Mouse (Mus musculus) thymus, postnatal 4 days (tissue): ENCODE measurements at regions not wholly inside any gene's neighbourhood (a gene's known extent, or its start where the extent isn't known, plus 50 kb on each side); places are given as distances from the start of the nearest gene placed in this dataset.

Source experiments
- DNase-seq: peaks from one replicate; pipeline ENCODE4 v3.0.0; 2021

GRCm38 (mm10) chr1:90289732-90290215, 86.0 kb downstream of the Ackr3 start:
- DNase-seq, result no peak

DNA sequence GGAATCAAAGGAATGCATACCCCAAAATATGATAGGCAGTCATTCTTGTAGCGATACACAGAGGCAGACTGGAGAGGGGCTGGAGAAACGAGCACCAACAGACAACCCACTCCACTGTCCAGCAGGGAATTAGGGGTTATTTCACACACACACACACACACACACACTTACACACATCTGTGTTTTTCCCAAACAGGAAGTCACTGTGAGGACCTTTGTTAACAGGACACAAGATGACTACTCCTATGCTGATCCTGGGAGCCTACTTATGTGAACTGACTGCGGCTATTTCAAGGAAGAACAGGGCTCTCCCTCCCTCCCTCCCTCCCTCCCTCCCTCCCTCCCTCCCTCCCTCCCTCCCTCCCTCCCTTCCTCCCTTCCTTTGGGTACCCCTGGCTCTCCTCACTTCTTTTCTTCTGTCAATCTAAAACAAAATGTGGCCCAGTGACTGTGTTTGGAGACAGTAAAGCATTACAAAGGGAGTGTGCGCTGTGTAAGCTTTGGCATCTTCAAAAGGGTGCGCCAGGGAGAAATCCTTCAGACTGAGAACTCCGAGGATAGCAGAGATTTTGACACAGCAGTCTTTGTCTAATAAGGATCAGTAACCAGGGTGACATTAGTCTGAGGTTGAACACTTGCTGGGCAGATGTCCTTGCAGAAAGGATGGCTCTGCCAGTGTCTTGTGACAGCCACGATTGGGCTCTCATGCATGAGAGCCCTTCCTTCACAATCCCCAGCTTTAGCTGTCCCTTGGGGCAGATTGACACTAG, 86.8 kb downstream of the Ackr3 start:
- no peak for DNase-seq

DNA sequence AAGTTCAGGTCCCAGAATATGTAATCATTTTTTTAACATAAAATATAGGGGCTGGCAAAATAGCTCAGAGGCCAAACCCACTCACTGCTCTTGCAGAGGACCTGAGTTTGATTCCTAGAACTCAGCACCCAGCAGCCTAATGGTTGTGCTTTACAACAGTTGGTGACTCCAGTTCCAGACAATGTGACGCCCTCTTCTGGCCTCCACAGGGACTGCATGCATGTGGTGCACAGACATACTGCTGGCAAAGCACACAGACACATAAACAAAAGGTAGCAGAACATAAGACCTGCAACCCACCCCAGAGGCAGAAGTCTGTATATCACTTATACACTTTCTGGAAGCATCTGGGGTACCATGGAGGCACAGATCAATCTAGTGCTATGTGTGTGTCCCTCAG, 87.5 kb downstream of the Ackr3 start:
- DNase-seq, result no peak

DNA sequence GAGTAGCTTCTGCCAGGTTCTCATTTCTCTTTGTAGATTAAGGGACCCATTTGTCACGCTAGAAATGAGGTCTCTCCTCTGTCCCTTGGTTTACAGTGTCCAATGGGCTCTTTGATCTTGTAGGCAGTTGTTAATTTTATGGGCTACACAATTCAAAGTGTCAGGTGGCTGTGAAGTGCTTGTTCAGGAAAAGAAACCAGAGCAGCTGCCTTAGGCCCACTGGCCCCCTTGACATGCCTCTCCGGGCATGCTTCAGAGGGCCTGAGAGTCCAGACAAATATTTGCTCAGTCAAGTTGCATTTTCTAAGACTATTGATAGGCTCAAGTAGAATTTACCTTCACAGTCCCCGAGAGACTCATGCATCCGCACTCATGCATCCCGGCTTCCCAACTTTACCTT, 94.0 kb downstream of the Ackr3 start:
- DNase-seq, result no peak

DNA sequence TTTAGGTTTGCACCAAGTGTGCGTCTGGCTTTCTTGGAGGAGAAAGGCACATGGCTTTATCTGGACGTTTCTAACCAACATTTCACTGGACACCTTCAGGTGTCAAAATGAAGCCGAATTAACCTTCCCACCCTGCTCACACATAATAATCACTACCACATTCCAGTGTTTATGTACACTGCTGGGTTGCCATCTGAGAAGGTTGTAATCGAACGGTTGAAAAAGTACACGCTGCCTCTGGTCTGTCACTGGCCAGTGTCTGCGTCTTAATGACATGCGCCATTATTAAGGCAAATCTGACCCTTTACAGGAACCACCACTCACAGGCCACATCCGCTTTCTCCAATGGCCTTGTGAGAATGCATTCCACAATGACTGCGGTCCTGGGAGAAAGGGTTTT, 96.4 kb downstream of the Ackr3 start:
- DNase-seq, result no peak

GRCm38 (mm10) chr1:90304331-90304730, 100.6 kb downstream of the Ackr3 start:
- DNase-seq, result no peak

GRCm38 (mm10) chr1:90311016-90311415, 107.2 kb downstream of the Ackr3 start:
- DNase-seq, result no peak

DNA sequence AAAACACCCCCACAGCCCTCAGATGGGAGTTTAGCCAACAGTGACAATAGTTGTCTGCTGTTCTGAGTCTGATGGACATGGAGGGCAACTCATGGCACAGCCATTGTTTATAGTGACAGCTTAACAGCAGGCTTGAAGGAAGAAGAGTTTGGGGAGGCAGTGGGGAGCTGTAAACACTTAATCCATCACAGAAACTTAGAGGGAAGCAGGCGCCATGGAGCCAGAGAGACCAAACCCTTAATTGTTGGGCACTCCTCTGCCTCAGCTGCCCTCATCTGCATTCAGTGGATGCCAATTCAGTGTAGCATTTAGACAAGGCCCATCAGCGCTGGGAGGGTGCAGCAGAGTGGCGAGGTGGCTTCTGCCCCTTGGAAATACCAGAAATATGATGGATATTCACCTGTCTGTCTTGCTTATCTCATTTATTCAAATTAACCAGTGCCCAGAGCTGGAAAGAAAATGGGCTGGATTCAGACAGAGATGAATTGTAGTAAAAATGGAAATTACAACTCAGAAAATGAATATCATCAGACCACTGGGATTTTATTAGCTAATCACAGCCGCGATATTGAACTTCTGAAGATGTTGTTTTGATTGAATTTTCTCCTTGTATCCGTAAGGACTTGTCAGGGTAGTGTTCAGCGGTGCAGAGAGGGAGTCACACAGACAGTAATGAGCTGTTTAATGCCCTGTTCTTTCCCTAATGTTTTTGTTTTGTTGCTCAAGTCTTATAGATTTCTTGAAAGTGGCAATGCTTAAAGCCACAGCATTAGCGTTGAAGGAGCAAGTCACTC, 108.1 kb downstream of the Ackr3 start:
- DNase-seq, result no peak

- DNase-seq, result no peak
Observed at GRCm38 (mm10) chr1:90313750-90314359, 110.1 kb downstream of the Ackr3 start.

DNA sequence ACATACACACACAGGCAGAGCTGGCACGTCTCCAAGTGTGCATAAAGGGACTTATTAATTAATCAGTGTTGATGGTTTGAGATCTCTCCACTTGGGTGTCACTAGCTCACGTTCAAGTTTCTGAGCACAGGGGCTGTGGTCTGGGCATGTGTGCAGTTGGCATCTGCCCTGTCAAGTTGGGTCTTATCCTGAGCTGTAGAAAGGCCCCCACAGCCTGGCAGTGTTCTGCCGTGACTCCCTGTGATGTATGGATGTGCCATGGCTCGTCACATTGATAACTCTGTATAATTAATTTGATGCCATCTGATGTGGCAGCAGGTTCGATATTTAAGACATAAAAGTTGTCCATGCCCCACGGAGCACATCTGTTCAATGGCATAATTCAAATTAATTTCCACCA, 114.1 kb downstream of the Ackr3 start:
- DNase-seq, result no peak

DNA sequence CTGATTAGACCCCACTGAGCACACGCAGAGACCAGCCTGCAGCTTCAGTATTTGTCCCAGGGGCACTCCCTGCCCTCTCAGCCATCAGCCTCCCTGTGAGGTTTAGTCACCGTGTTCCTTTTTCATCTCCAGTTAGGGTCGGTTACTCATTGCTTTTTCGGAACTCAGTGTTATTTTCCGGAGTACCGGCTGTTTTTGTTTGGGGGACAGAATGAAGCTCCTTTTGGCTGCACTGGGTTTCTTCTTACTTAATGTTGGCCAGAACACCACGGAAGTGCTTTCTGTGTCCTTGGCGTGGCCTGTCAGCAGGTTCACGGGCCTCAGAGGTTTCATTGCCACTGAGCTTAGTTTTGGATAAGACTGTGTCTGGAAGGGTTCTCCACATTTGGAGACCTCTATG, 114.7 kb downstream of the Ackr3 start:
- no peak for DNase-seq

- no peak for DNase-seq
Observed at GRCm38 (mm10) chr1:90320518-90320917, 116.7 kb downstream of the Ackr3 start.

GRCm38 (mm10) chr1:90321501-90321900, 117.7 kb downstream of the Ackr3 start:
- no peak for DNase-seq

- DNase-seq, result no peak
Observed at GRCm38 (mm10) chr1:90327237-90327636, 123.5 kb downstream of the Ackr3 start.

GRCm38 (mm10) chr1:90332531-90332930, 128.8 kb downstream of the Ackr3 start:
- DNase-seq, result no peak

- DNase-seq, result no peak
Observed at GRCm38 (mm10) chr1:90333676-90334430, 130.1 kb downstream of the Ackr3 start.

DNA sequence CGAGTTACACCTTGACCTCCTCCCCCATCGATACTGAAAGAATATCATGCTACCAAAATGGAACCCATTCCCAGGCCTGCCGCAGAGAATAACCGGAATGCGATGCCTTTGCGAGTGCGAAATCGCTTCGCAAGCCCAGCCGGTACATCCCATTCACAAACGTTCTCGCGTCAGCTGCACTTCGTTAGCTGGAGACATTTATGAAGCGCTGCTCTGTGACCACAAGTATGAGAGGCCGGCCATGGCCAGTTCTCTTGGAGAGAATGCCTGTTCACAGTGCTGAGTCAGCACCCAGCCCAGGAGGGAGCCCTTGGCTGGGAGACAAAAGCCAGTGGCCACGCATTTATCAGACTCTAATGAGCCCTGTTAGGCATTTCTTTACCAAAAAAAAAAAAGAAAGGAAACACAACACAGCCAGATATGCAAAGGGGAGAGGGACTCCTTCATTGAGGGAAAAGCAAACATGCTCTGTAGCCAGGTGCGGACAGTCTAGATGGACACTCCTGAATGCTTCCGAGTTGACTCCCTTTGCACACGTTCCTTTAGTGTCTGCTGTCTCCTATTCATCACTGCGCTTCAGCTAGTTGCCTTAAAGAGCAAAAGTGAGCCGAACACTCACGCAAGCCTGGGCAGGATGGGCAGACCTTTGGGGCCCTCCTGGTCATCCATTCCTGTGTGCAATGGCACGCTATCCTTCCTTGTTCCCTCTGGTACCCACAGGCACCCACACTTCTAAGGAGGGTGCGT, 131.4 kb downstream of the Ackr3 start:
- DNase-seq, result no peak

DNA sequence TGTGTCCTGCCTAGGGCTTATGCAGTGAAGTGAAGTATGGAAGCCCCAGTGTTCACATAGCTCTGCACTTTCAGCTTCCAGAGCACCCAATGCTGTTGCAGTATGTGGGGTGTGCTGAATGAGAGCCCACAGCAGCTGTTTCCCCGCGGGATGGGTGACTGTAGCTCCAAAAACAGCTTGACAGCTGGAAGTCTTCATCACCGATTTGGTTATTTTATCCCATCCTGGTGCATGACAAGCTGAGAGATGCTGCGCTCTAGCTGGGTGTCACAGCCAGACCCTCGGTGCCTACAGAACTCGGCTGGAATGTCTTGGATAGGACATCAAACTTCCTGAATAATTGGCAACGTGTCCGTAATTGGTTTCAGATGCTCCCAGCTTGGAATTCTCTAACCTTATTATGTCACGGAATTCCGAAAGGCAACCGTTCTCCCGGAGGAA, 134.1 kb downstream of the Ackr3 start:
- no peak for DNase-seq

- DNase-seq, result no peak
Observed at GRCm38 (mm10) chr1:90342346-90342745, 138.6 kb downstream of the Ackr3 start.

DNA sequence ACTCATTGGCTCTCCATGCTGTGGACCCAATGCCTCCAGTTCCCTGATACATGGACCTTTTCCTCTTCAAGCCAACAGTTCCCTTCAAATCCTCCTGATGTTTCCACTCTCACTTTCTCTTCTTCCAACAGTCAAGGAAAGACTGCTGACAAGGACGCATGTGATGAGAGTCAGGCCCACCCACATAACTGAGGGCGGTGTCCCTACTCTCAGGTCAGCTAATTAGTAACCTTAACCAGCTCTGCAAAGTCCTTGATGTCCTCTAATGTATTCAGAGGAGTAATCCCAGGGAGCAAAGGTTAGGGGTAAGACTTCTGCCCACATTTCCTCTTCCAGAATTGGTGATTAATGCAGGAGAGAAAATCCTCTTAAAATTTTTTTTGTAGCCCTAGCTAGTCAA, 139.7 kb downstream of the Ackr3 start:
- no peak for DNase-seq

DNA sequence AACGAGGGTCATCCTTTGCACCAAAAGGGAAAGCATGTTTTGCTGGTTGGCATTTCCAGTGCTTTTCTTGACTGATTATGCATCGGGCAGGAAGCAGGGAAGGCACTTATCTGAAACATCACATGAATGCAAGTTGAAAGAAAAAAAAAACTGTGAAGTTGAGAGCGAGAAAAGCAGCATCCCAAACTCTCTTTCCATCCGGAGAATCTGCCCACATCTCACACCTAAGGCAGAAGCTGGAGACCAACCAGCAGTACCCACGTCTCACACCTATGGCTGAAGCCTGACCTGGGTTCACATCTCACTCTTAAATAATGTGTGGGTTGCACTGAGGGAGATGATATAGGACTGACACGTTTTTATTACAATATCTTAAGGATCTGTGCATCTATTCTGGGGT, 143.3 kb downstream of the Ackr3 start:
- no peak for DNase-seq

DNA sequence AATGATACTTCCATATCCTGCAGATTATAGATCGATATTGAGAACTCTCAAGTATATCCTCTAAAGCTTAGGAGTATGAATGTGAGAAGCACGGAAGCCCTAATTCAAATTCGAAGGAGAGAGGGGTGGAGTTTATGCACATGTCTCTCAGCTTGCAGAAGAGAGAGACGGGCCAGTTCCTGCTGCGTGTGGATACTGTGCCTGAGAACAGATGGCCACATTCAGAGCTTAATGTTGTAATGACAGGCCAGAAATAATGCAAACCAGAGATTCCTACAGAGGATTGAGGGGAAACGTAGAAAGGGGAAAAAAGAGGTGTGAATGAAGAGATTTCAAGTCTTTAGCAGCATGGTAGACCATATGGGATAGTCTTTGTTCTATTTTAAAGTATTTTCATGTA, 145.8 kb downstream of the Ackr3 start:
- no peak for DNase-seq
